Mouse (Mus musculus) heart, postnatal 36 days (tissue): ENCODE measurements at regions not wholly inside any gene's neighbourhood (a gene's known extent, or its start where the extent isn't known, plus 50 kb on each side); places are given as distances from the start of the nearest gene placed in this dataset.

Source experiments
- DNase-seq, 2 experiments: peaks; one replicate each; pipeline ENCODE4 v3.0.0; 2021 to 2022
- intact Hi-C: fragments of 180-260 bp; cut with DNase I; formaldehyde crosslinking; loops from one replicate; pipeline ENCODE4 v1.15.1; 2025

DNA sequence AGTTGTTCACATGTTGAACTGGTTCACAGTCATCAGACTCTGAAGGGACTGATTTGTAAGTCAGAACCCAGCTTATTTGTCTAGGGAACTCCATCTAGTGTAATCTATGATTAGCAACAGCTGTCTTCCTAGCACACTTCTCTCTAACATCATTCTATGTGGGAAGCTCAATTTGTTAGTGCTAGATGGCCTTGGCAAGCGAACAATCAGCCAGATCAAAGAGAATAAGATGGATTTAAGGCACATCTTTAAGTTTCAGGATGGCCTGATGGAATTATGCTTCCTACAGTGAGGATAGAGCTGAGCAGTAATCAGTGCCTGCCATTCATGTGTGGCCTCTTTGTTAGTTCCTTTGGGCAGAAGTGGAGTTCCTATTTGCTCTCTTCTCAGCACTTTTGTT lies 183.1 kb upstream of the Pdcd1 start:
- no peak for DNase-seq
- intact Hi-C loops = no loop called here

DNA sequence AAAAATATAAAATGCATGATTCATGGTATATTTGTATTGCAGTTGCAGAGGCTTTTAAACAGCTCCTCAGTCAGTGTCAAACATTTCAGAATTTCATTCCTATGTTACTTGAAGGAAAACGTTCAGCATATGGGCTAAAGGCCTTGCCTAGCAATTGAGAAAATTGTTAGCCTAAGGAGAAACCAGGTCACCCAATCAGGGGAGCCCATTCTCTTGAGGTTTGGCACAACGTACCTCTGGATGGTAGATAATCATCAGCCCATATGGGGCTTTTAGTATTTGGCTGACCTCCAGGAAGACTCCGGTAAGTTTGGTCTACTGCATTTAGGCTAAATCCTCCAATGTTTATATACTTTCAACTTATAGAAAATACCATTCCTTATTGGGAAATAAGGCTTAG lies 168.7 kb upstream of the Pdcd1 start:
- no peak for DNase-seq
- intact Hi-C loops = no loop called here

DNA sequence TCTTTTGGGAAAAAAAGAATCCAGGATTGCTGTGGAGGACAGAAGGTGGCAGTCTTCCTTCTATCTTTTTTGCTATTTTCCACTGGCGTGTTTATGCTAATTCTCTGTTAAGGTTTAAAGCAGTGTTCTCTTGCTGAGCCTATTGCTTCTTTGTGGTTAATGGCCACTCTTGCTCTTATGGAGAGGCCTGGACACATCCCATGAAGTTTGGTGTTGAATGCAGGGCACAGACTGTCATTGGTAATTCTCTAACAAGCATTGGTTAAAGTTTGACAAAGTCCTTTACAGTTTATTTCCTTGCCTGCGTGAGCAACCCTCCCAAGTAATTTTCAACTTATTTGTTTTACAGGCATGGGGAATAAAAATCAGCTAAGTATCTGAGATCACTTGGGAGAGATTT lies 165.1 kb upstream of the Pdcd1 start:
- intact Hi-C loops = no loop called here
- no peak for DNase-seq

DNA sequence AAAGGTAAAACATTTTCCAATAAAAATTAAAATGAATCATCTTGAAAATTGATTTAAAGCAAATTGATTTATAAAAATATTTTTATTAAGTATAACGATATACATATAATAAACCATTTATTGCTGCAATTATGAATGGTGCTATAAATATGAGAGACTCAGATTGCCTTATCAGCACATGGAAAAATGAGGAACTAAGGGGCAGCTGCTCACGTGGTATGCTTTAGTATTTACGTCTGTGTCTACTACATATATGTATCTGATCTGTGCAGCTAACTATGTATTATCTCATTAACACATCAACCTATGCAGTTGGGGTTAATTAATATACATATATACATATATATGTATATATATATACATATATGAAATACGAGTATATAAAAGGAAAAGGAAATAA lies 156.6 kb upstream of the Pdcd1 start:
- intact Hi-C loops = no loop called here
- DNase-seq = no peak

DNA sequence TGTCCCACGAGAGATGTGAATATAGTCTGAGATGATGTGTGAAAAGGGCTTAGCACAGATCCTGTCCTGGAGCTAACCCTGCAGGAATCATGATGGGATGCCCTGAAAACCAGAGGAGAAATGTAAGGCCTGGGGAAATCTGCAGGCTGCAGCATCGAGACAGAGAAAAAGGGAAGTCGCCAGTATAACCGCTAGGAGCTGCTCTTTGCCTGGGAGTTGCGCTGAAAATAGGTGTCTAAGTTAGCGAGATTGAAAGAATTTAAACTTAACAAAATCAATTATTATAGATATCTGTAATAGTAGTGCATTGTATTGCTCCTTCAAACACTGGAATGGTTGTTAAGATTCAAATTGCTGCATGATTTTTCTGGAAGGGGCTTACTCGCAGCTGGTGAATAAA lies 155.5 kb upstream of the Pdcd1 start:
- intact Hi-C loops = no loop called here
- no peak for DNase-seq

DNA sequence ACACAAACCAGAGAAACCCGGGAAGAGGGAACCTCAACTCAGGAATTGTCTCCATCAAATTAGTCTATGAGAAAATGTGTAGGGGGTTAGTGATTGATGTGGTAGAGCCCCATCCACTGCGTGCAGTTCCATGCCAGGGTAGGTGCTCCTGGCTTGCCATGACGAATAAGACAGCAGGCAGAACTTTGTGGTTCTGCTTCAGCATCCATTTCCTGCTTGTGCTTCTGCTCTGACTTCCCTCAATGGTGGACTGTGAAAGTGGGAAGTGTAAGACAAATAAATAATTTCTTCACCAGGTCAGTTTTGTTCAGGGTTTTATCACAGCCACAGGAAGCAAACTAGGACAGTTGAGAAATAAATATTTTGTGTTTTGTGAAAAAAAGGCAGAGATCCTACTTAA lies 150.9 kb upstream of the Pdcd1 start:
- no peak for DNase-seq
- intact Hi-C loops = no loop called here

DNA sequence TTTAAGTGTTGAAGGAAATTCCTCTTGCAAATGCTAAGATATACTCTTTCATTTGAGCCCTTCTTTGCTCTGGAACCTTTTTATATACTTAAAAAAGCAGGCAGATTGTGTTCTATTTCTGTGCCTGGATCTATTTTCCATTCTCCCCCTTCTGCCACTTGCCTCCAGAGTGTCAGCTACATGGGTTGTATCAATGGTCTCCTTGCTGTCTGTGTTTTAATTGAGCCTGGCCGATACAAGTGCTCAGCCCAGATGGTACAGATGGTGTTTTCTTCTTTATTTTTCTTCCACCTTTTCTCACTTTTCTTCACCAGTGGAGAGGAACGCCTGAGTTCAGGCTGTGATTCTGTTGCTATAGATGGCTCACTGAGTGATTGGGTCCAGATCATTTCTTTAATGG lies 131.5 kb upstream of the Pdcd1 start:
- DNase-seq = no peak
- intact Hi-C loops = no loop called here

DNA sequence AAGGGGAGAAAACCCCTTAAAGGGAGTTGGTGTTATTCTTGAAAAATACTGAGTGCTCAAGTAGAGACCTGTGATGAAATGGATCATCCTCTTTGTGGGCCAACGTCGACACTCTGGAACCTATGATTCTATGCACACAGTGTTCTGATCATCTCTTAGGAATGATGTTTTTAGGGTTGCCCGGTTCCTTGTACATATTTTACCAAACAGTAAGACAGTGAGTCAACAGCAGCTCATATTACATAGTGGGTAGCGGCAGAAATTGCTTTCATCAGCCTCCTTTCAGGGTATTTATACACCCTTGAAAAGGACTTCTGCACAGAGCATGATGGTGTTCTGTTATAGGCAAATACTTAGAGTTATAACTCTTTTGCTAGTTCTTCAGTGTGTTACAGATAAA lies 97.6 kb upstream of the Pdcd1 start:
- no peak for DNase-seq
- intact Hi-C loops = no loop called here

DNA sequence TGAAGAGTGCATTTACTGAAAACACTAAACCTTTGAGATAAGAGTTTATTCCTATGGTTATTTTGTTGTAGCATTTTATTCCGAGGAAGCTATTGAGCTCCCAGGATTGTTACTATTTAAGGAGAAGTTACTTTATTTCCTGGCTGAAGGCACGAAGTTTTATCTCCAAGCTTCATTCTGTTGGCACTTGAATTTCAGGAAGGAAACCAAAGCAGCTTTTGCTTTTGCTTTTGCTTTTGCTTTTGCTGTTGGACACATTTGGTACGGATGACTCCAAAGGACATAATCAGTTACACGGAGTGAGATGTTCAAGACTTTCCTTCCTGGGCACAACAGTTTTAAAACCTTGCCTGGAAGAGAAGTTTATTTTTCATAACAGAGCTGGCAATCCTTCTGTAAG lies 94.7 kb upstream of the Pdcd1 start:
- DNase-seq = no peak
- intact Hi-C loops = no loop called here

DNA sequence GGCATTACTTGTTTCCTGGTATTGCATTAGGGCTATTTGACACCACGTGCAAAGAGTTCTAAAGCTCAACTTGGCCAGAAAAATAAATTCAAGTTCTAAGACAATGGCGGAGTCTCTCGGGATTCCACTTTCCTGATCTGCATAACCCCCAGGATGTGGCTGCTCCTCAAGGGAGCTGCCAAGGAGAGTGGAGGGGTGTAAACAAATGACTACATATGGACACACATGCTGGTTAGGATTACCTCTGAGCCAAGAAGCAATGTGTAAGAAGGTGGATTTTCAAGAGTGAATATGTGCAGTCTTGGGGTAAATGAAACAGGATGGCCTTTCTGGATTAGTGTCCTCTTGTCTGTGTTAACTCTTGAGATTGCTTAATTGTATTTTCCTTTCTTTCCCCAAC lies 88.2 kb upstream of the Pdcd1 start:
- DNase-seq = no peak
- intact Hi-C loops = no loop called here

DNA sequence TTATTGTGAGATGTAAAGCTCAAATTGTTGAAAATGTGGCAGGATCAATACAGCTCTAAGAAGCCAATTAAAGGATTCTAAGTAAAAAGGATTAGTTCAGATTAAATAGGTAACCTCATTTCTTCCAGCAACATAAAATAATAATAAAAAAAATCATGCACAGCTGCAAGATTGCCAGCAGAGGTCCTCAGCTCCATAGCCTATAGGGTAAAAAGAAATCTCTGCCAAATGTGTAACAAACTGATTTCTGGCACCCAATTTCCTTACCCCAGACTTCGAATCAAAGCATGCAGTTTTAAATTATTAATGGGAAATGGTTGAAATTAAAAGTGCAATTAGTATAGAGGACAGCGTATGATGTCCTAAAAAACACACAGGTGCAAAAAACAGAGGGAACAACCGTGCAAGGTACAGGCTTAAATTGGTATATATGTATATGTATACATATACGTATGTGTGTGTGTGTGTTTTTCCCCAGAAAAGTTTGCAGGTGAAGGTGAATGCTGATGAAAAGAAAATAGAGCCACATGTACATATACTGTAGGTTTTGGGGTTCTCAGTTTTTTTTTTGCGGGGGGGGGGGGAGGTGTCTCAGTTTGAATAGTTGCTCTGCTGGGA lies 87.2 kb upstream of the Pdcd1 start:
- DNase-seq = no peak
- intact Hi-C loops = no loop called here

DNA sequence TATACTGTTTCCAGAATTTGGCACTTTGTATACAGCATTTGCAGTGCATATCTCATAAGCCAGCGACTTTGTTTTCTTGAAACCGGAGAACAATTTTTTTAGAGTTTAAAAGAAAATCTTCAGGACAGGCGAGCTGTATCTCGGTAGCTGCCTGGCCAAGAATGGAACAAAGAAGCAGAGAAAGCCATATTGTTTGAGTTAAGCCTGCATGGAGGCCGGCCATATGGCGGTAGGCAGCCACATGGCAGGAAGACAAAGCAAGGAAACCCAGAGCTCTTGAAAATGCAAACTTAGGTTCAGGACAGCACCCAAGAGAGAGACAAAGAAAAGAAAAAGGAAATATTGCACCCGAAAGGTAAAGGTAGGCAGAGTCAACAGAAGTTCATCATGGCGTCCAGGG lies 84.4 kb upstream of the Pdcd1 start:
- intact Hi-C loops = no loop called here
- DNase-seq = no peak
